Mouse (Mus musculus): ENCODE measurements around the gene Itpr1.

GRCm38 (mm10) chr6:108503651-108504050 is 290.8 kb downstream of the Itpr1 start:
- TF ChIP-seq TAL1 (IDR thresholded peaks at IDR 0.05; ENCODE audit: low read length): no peak
- TF ChIP-seq GATA1 (IDR thresholded peaks at IDR 0.05; ENCODE audit: low read length): no peak

Measured in erythroblast, embryonic 14.5 days (primary cell).